Mouse (Mus musculus) left cerebral cortex, adult 8-10 months (tissue): Measurements from ENCODE around the gene Fam174b. TPM values are rescaled to one million over a fixed set of nuclear protein-coding genes. Genes with fewer than 3 reads are reported as not detected.

Experiments used
- DNase-seq, 2 experiments: peaks; one replicate each; pipeline ENCODE4 v3.0.0; 2022; ENCODE audit warnings: low spot score in 2 of 2
- total RNA-seq, 4 experiments: library from RNA; stranded (reverse); gene quantifications; 2 replicates each; pipeline ENCODE4 v1.2.4; 2022

The Fam174b gene
- 10 to 100 TPM; 27.2 to 33.8 (median 30.0) TPM for total RNA-seq

GRCm38 (mm10) chr7:73740111-73741035 lies at the start of gene Fam174b:
Gene Fam174b, plus strand, starts transcription at chr7:73740302.
- DNase-seq: peak; percentile 50 to 62

- DNase-seq: no peak
Observed at GRCm38 (mm10) chr7:73697092-73697491, 43.0 kb upstream of the Fam174b start.

GRCm38 (mm10) chr7:73704305-73704704 lies 35.8 kb upstream of the Fam174b start:
- DNase-seq: no peak

- no peak for DNase-seq
Observed at GRCm38 (mm10) chr7:73713506-73713905, 26.6 kb upstream of the Fam174b start.

- peak in 1 of 2 experiments; percentile 54 for DNase-seq
Observed at GRCm38 (mm10) chr7:73715928-73716749, 24.0 kb upstream of the Fam174b start.

GRCm38 (mm10) chr7:73716841-73717240 lies 23.3 kb upstream of the Fam174b start:
- DNase-seq: no peak

- DNase-seq: no peak
Observed at GRCm38 (mm10) chr7:73718031-73718430, 22.1 kb upstream of the Fam174b start.

GRCm38 (mm10) chr7:73718497-73719007 lies 21.6 kb upstream of the Fam174b start:
- DNase-seq: no peak

- no peak for DNase-seq
Observed at GRCm38 (mm10) chr7:73721046-73721445, 19.1 kb upstream of the Fam174b start.

GRCm38 (mm10) chr7:73721764-73722163 lies 18.3 kb upstream of the Fam174b start:
- no peak for DNase-seq

GRCm38 (mm10) chr7:73729913-73730312 lies 10.2 kb upstream of the Fam174b start:
- no peak for DNase-seq

- no peak for DNase-seq
Observed at GRCm38 (mm10) chr7:73730430-73731022, 9.6 kb upstream of the Fam174b start.

GRCm38 (mm10) chr7:73736046-73736445 lies 4.1 kb upstream of the Fam174b start:
- DNase-seq: no peak

GRCm38 (mm10) chr7:73741392-73741791 lies 1.3 kb downstream of the Fam174b start:
- DNase-seq: no peak

GRCm38 (mm10) chr7:73741841-73742240 lies 1.7 kb downstream of the Fam174b start:
- no peak for DNase-seq

- no peak for DNase-seq
Observed at GRCm38 (mm10) chr7:73743144-73743543, 3.0 kb downstream of the Fam174b start.

- no peak for DNase-seq
Observed at GRCm38 (mm10) chr7:73743831-73744370, 3.8 kb downstream of the Fam174b start.

- no peak for DNase-seq
Observed at GRCm38 (mm10) chr7:73745903-73746302, 5.8 kb downstream of the Fam174b start.

- no peak for DNase-seq
Observed at GRCm38 (mm10) chr7:73746836-73747235, 6.7 kb downstream of the Fam174b start.

GRCm38 (mm10) chr7:73747531-73747930 lies 7.4 kb downstream of the Fam174b start:
- no peak for DNase-seq

GRCm38 (mm10) chr7:73748437-73749108 lies 8.5 kb downstream of the Fam174b start:
- DNase-seq: no peak
